Mouse (Mus musculus): Measurements from ENCODE around the gene Rbm20. TPM values are rescaled to one million over a fixed set of nuclear protein-coding genes. Genes with fewer than 3 reads are reported as not detected.

Gene Rbm20
- total and polyA plus RNA-seq, 3 experiments, result 0.05 to 0.56 (median 0.08) TPM

GRCm38 (mm10) chr19:53891569-53891968 is 214.5 kb downstream of the Rbm20 start:
- DNase-seq (ENCODE audit: extremely low read depth), result no peak
- dilution Hi-C loops (cut with MboI; ENCODE audit: extremely low pct_ligation_motif_present, extremely low pct_unique_long_range_greater_than_20kb, low sequenced_read_pairs), result no loop called here
- H3K27ac ChIP-seq (ENCODE audit: insufficient read depth, low read depth), result no peak overlapping the region
- no peaks in the 10 kb centered on the region for H3K79me2 ChIP-seq (replicated peaks; ENCODE audit: control insufficient read depth, extremely low read depth, insufficient read depth, poor library complexity, severe bottlenecking)
- no peaks in the 10 kb centered on the region for H3K9me3 ChIP-seq (replicated peaks; ENCODE audit: low read length)
- H3K4me3 ChIP-seq (replicated peaks in 1 of 3; ENCODE audit: low read depth in 2 of 3, low read length in 2 of 3, poor library complexity in 1 of 3), result no peak overlapping the region
- H3K36me3 ChIP-seq (replicated peaks in 1 of 2; ENCODE audit: control insufficient read depth in 1 of 2, insufficient read depth in 1 of 2, low read length in 1 of 2), result no peaks in the 10 kb centered on the region
- H3K27me3 ChIP-seq (replicated peaks), result no peaks in the 10 kb centered on the region
- no peak for TF ChIP-seq HCFC1 (IDR thresholded peaks at IDR 0.05; ENCODE audit: low read depth, low read length)
- TF ChIP-seq CTCF (conservative IDR thresholded peaks at IDR 0.05 in 1 of 2, IDR thresholded peaks at IDR 0.05 in 1 of 2; ENCODE audit: low read depth in 2 of 2, low read length in 2 of 2), result no peak
- TF ChIP-seq GABPA (IDR thresholded peaks at IDR 0.05; ENCODE audit: insufficient replicate concordance, low read depth, low read length), result no peak
- no peak for TF ChIP-seq USF2 (conservative IDR thresholded peaks at IDR 0.05; ENCODE audit: low read depth, low read length)
- no peak for TF ChIP-seq UBTF (IDR thresholded peaks at IDR 0.05; ENCODE audit: low read depth, low read length)
- no peak for TF ChIP-seq CHD2 (IDR thresholded peaks at IDR 0.05; ENCODE audit: low read length)
- TF ChIP-seq BHLHE40 (IDR thresholded peaks at IDR 0.05; ENCODE audit: low read depth, low read length), result no peak
- no peak for TF ChIP-seq ETS1 (conservative IDR thresholded peaks at IDR 0.05; ENCODE audit: low read depth, low read length)
- TF ChIP-seq MXI1 (IDR thresholded peaks at IDR 0.05; ENCODE audit: low read depth, low read length), result no peak
- TF ChIP-seq EP300 (IDR thresholded peaks at IDR 0.05; ENCODE audit: low read length), result no peak
- TF ChIP-seq JUND (conservative IDR thresholded peaks at IDR 0.05; ENCODE audit: low read depth, low read length), result no peak
- TF ChIP-seq USF1 (IDR thresholded peaks at IDR 0.05; ENCODE audit: low read depth, low read length), result no peak
- no peak for TF ChIP-seq MAFK (IDR thresholded peaks at IDR 0.05; ENCODE audit: insufficient replicate concordance, low read length)
- TF ChIP-seq IRF4 (IDR thresholded peaks at IDR 0.05; ENCODE audit: low read depth, low read length), result no peak
- no peak for TF ChIP-seq SIN3A (IDR thresholded peaks at IDR 0.05; ENCODE audit: low read length)
- no peak for TF ChIP-seq TCF12 (IDR thresholded peaks at IDR 0.05; ENCODE audit: low read depth, low read length)
- TF ChIP-seq ELF1 (IDR thresholded peaks at IDR 0.05; ENCODE audit: low read depth, low read length), result no peak
- TF ChIP-seq RCOR1 (conservative IDR thresholded peaks at IDR 0.05; ENCODE audit: low read depth, low read length), result no peak
- no peak for TF ChIP-seq MYC (IDR thresholded peaks at IDR 0.05; ENCODE audit: low read depth, low read length)
- H3K4me2 ChIP-seq (ENCODE audit: insufficient read depth, low read depth, poor library complexity, severe bottlenecking), result no peak overlapping the region
- in situ Hi-C loops (cut with MboI; ENCODE audit: low pct_ligation_motif_present, low pct_unique_long_range_greater_than_20kb, low sequenced_read_pairs), result no loop called here
- H3K9ac ChIP-seq (ENCODE audit: insufficient read depth, low read depth), result no peak overlapping the region
- H3K4me1 ChIP-seq (ENCODE audit: control insufficient read depth in 1 of 2, insufficient read depth in 2 of 2), result peaks cover 30 to 67% of the 10 kb centered on the region in 2 experiments

GRCm38 (mm10) chr19:53892061-53892460 is 215.0 kb downstream of the Rbm20 start, which contains the start of gene Pdcd4:
Pdcd4 (plus strand) TSS chr19:53892231.
- Histone ChIP-seq H3K36me3 (replicated peaks in 1 of 2; ENCODE audit: control insufficient read depth in 1 of 2, insufficient read depth in 1 of 2, low read length in 1 of 2) (no peaks in the 10 kb centered on the region), H3K9ac (ENCODE audit: insufficient read depth, low read depth) (no peak within 1 kb of the TSS), H3K4me3 (replicated peaks in 1 of 3; ENCODE audit: low read depth in 2 of 3, low read length in 2 of 3, poor library complexity in 1 of 3) (no peak within 1 kb of the TSS), H3K4me1 (ENCODE audit: control insufficient read depth in 1 of 2, insufficient read depth in 2 of 2) (peaks cover 30 to 65% of the 10 kb centered on the region in 2 experiments), H3K79me2 (replicated peaks; ENCODE audit: control insufficient read depth, extremely low read depth, insufficient read depth, poor library complexity, severe bottlenecking) (no peaks in the 10 kb centered on the region), H3K9me3 (replicated peaks; ENCODE audit: low read length) (no peaks in the 10 kb centered on the region), H3K4me2 (ENCODE audit: insufficient read depth, low read depth, poor library complexity, severe bottlenecking) (no peak within 1 kb of the TSS), H3K27me3 (replicated peaks) (no peaks in the 10 kb centered on the region), H3K27ac (ENCODE audit: insufficient read depth, low read depth) (peak within 1 kb of the TSS; percentile 58; the same call in 1 of the 2 replicates)
- dilution Hi-C loops (cut with MboI; ENCODE audit: extremely low pct_ligation_motif_present, extremely low pct_unique_long_range_greater_than_20kb, low sequenced_read_pairs) (no loop called here), in situ Hi-C loops (cut with MboI; ENCODE audit: low pct_ligation_motif_present, low pct_unique_long_range_greater_than_20kb, low sequenced_read_pairs) (no loop called here)
- TF ChIP-seq CHD2 (IDR thresholded peaks at IDR 0.05; ENCODE audit: low read length), result no peak
- TF ChIP-seq NELFE (IDR thresholded peaks at IDR 0.05; ENCODE audit: low read depth, low read length), result no peak
- TF ChIP-seq MEF2A (IDR thresholded peaks at IDR 0.05; ENCODE audit: borderline replicate concordance, low read depth, low read length), result no peak
- no peak for TF ChIP-seq NRF1 (IDR thresholded peaks at IDR 0.05; ENCODE audit: low read depth, low read length)
- TF ChIP-seq MAX (IDR thresholded peaks at IDR 0.05; ENCODE audit: low read length), result no peak
- no peak for TF ChIP-seq ETS1 (conservative IDR thresholded peaks at IDR 0.05; ENCODE audit: low read depth, low read length)
- no peak for TF ChIP-seq EP300 (IDR thresholded peaks at IDR 0.05; ENCODE audit: low read length)
- no peak for DNase-seq (ENCODE audit: extremely low read depth)

All from CH12.LX (cell line).